Mouse (Mus musculus) heart, postnatal 14 days (tissue): ENCODE measurements around the gene Aprt. TPM values are rescaled to one million over a fixed set of nuclear protein-coding genes. Genes with fewer than 3 reads are reported as not detected.
A peak's percentile ranks its signal among the peaks of the same experiment; 100 is the strongest.

Experiments used
- DNase-seq, 2 experiments: peaks; one replicate each; pipeline ENCODE4 v3.0.0; 2021 to 2022
- intact Hi-C: fragments of 180-260 bp; cut with DNase I; formaldehyde crosslinking; loops from one replicate; pipeline ENCODE4 v1.15.1; 2025
- long read RNA-seq, 2 experiments: library from polyadenylated mRNA; stranded (forward); transcript quantifications; one replicate each; pipeline ENCODE4 v2.0.0; 2021
- total RNA-seq, 2 experiments: library from RNA; stranded (reverse); gene quantifications; 2 replicates each; pipeline ENCODE4 v1.2.3; 2021

Gene Aprt
- total RNA-seq = 10 to 100 TPM; 32.7 to 34.5 TPM
- long read RNA-seq, experiment 1, transcript Aprt-201 (5 exons, 849 nt) = major isoform, 15 of 19 reads
- long read RNA-seq, experiment 1, partial matches to known transcripts = 4 of 19 reads
- long read RNA-seq, experiment 1, other reads (novel, unspliced or antisense) = 0 of 19 reads
- long read RNA-seq, experiment 2, transcript Aprt-201 (5 exons, 849 nt) = major isoform, 11 of 14 reads
- long read RNA-seq, experiment 2, partial matches to known transcripts = 2 of 14 reads
- long read RNA-seq, experiment 2, other reads (novel, unspliced or antisense) = 1 of 14 reads

GRCm38 (mm10) chr8:122576648-122577022 lies at the start of gene Aprt:
TSS of gene Aprt (minus strand) at chr8:122576909.
- DNase-seq = peak; percentile 87 to 91
- intact Hi-C loops = no loop called here

- intact Hi-C loops = no loop called here
- DNase-seq = no peak
Measured at GRCm38 (mm10) chr8:122625811-122626210, 49.1 kb upstream of the Aprt start.

- DNase-seq = no peak
- intact Hi-C loops = no loop called here
Measured at GRCm38 (mm10) chr8:122624653-122625052, 47.9 kb upstream of the Aprt start.

GRCm38 (mm10) chr8:122623844-122624642 lies 47.3 kb upstream of the Aprt start:
- intact Hi-C loops = no loop called here
- DNase-seq = peak; percentile 42 to 48

GRCm38 (mm10) chr8:122622727-122623126 lies 46.0 kb upstream of the Aprt start, which contains the start of gene Pabpn1l:
TSS of gene Pabpn1l (minus strand) at chr8:122622739.
- intact Hi-C loops = no loop called here

GRCm38 (mm10) chr8:122620446-122620845 lies 43.7 kb upstream of the Aprt start:
- no peak for DNase-seq
- intact Hi-C loops = no loop called here

More at GRCm38 (mm10) chr8:122622727-122623126, 46.0 kb upstream of the Aprt start, which contains the start of gene Pabpn1l:
- DNase-seq = no peak

GRCm38 (mm10) chr8:122618660-122619378 lies 42.1 kb upstream of the Aprt start:
- intact Hi-C loops = loop anchor here (1.0 to 10.0 kb wide), 3 partner anchors 60 to 586 kb away; no protein-coding TSS in a partner anchor
- DNase-seq = no peak

- intact Hi-C loops = loop anchor here (1.0 to 10.0 kb wide), 3 partner anchors 61 to 587 kb away; no protein-coding TSS in a partner anchor
Measured at GRCm38 (mm10) chr8:122617947-122618546, 41.3 kb upstream of the Aprt start.

GRCm38 (mm10) chr8:122616181-122616905 lies 39.6 kb upstream of the Aprt start:
- intact Hi-C loops = loop anchor here (10.0 kb wide), 1 partner anchor 588 kb away; no protein-coding TSS in a partner anchor
- DNase-seq = peak in 1 of 2 experiments; percentile 42

More at GRCm38 (mm10) chr8:122617947-122618546, 41.3 kb upstream of the Aprt start:
- DNase-seq = peak; percentile 86 to 93

GRCm38 (mm10) chr8:122611295-122612133 lies 34.8 kb upstream of the Aprt start, which contains the start of the genes Galns and Trappc2l:
TSS of gene Galns (minus strand) at chr8:122611463.
TSS of gene Trappc2l (plus strand) at chr8:122611640.
- DNase-seq = peak; percentile 93 to 96
- intact Hi-C loops = loop anchor here (2.0 to 10.0 kb wide), 2 partner anchors 111 to 593 kb away; no protein-coding TSS in a partner anchor

GRCm38 (mm10) chr8:122610612-122611277 lies 34.0 kb upstream of the Aprt start:
- intact Hi-C loops = loop anchor here (10.0 kb wide), 1 partner anchor 594 kb away; no protein-coding TSS in a partner anchor
- DNase-seq = peak in 1 of 2 experiments; percentile 25

- no peak for DNase-seq
- intact Hi-C loops = loop anchor here (10.0 kb wide), 1 partner anchor 595 kb away; no protein-coding TSS in a partner anchor
Measured at GRCm38 (mm10) chr8:122610209-122610608, 33.5 kb upstream of the Aprt start.

GRCm38 (mm10) chr8:122606810-122607209 lies 30.1 kb upstream of the Aprt start:
- DNase-seq = no peak
- intact Hi-C loops = no loop called here

- no peak for DNase-seq
- intact Hi-C loops = no loop called here
Measured at GRCm38 (mm10) chr8:122605367-122605766, 28.7 kb upstream of the Aprt start.

GRCm38 (mm10) chr8:122604640-122605039 lies 27.9 kb upstream of the Aprt start:
- DNase-seq = no peak
- intact Hi-C loops = no loop called here

- DNase-seq = no peak
- intact Hi-C loops = no loop called here
Measured at GRCm38 (mm10) chr8:122600666-122601065, 24.0 kb upstream of the Aprt start.

- no peak for DNase-seq
- intact Hi-C loops = no loop called here
Measured at GRCm38 (mm10) chr8:122596031-122596430, 19.3 kb upstream of the Aprt start.
